Mouse (Mus musculus) CH12.LX (cell line): ENCODE results near the gene Zfp266.

Source experiments
- CTCF ChIP-seq, 2 experiments: IDR thresholded peaks in 1 of 2; conservative IDR thresholded peaks in 1 of 2; 2 replicates each; pipeline ENCODE4 v1.5.1; 2011 to 2012; ENCODE audit warnings: low read depth in 2 of 2, low read length in 2 of 2, improper control_type of control experiment in 1 of 2, inconsistent platforms in 1 of 2, mild to moderate bottlenecking in 1 of 2, moderate library complexity in 1 of 2
- IRF4 ChIP-seq: IDR thresholded peaks from 2 replicates; pipeline ENCODE4 v1.6.1; 2014; ENCODE audit warnings: low read depth, mild to moderate bottlenecking, inconsistent platforms, low read length, improper control_type of control experiment
- MAZ ChIP-seq: IDR thresholded peaks from 2 replicates; pipeline ENCODE4 v1.6.1; 2012; ENCODE audit warnings: low read depth, mild to moderate bottlenecking, inconsistent platforms, low read length, improper control_type of control experiment, moderate library complexity
- MEF2A ChIP-seq: IDR thresholded peaks from 2 replicates; pipeline ENCODE4 v1.6.1; 2014; ENCODE audit warnings: low read depth, mild to moderate bottlenecking, inconsistent platforms, low read length, improper control_type of control experiment, borderline replicate concordance
- POLR2A ChIP-seq: IDR thresholded peaks from 2 replicates; pipeline ENCODE4 v1.6.1; 2011; ENCODE audit warnings: low read depth, mild to moderate bottlenecking, improper control_type of control experiment, low read length
- USF1 ChIP-seq: IDR thresholded peaks from 2 replicates; pipeline ENCODE4 v1.6.1; 2014; ENCODE audit warnings: low read depth, mild to moderate bottlenecking, inconsistent platforms, low read length, improper control_type of control experiment

DNA sequence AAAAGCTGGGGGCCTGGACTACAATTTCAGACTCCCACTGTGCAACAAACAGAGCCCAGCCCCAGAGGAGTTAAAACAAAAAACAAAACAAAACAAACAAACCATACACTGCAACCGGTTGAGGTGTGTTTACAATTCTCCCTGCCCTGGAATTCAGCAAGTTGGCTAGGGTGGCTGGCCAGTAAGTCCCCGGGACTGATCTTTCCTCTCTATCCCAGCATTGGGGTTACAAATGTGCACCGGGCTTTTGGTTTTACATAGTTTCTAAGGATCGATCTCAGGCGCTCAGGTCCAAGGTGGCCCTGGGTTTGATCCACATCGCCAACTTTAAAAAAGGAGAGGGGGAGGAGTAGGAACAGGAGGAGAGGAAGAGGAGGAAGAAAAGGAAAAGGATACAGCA, 22.3 kb upstream of the Zfp266 start:
- TF ChIP-seq MAZ (no peak), MEF2A (no peak), CTCF (conservative IDR thresholded peaks at IDR 0.05 in 1 of 2, IDR thresholded peaks at IDR 0.05 in 1 of 2; ENCODE audit: low read depth in 2 of 2, low read length in 2 of 2) (no peak), IRF4 (no peak), POLR2A (no peak), USF1 (no peak)
